Mouse (Mus musculus) heart, embryonic 16.5 days (tissue): ENCODE measurements around the gene Cemip. TPM values are rescaled to one million over a fixed set of nuclear protein-coding genes. Genes with fewer than 3 reads are reported as not detected.

Source experiments
- ATAC-seq: fragments of 200-750 bp; cut with Nextera tagmentation; replicated peaks from 2 replicates; pipeline ENCODE4 v1.8.0; 2017; ENCODE audit warnings: moderate number of reproducible peaks; ENCODE audit not compliant: insufficient read depth, low FRiP score; ENCODE audit errors: extremely low read depth
- H3K27ac ChIP-seq: fragments of 300-500 bp; sonication (generic); 2 replicates; pipeline ENCODE4 v1.5.1; 2014; ENCODE audit warnings: mild to moderate bottlenecking, low read length, control low read depth, moderate library complexity
- H3K27me3 ChIP-seq: fragments of 300-500 bp; sonication (generic); 2 replicates; pipeline ENCODE4 v1.6.1; 2014; ENCODE audit warnings: low read length, mixed read lengths; ENCODE audit not compliant: control insufficient read depth, insufficient read depth
- H3K36me3 ChIP-seq: fragments of 300-500 bp; sonication (generic); 2 replicates; pipeline ENCODE4 v1.6.1; 2014; ENCODE audit not compliant: control insufficient read depth, insufficient read depth
- H3K4me1 ChIP-seq: fragments of 300-500 bp; sonication (generic); 2 replicates; pipeline ENCODE4 v1.6.1; 2014; ENCODE audit warnings: low read length, mixed read lengths; ENCODE audit not compliant: control insufficient read depth, insufficient read depth
- H3K4me2 ChIP-seq: fragments of 300-500 bp; sonication (generic); 2 replicates; pipeline ENCODE4 v1.6.1; 2014; ENCODE audit warnings: low read depth, mild to moderate bottlenecking, control low read depth, low read length
- H3K4me3 ChIP-seq: fragments of 300-500 bp; sonication (generic); 2 replicates; pipeline ENCODE4 v1.5.1; 2014; ENCODE audit warnings: mild to moderate bottlenecking, control low read depth, low read length
- H3K9ac ChIP-seq: fragments of 300-500 bp; sonication (generic); 2 replicates; pipeline ENCODE4 v1.6.1; 2014; ENCODE audit warnings: low read length, control low read depth
- H3K9me3 ChIP-seq: fragments of 300-500 bp; sonication (generic); replicated peaks from 2 replicates; pipeline ENCODE4 v1.6.1; 2016; ENCODE audit warnings: low read length; ENCODE audit not compliant: control insufficient read depth
- WGBS: fragments of 180-500 bp; shearing (Covaris S2); extraction: QIAGEN DNeasy Blood & Tissue Kit; methylation state at CpG from one replicate; pipeline ENCODE4 v1.1.7; 2014; 5-methylcytosine and 5-hydroxymethylcytosine counted together
- polyA plus RNA-seq: library from polyadenylated mRNA; unstranded; fragments of >200 nt; fragmentation: Nextera tagmentation; extraction: Ambion mirVana; gene quantifications from 2 replicates; pipeline ENCODE4 v1.2.1, GENCODE M21; 2015

Gene Cemip
- polyA plus RNA-seq, 1 experiment from 2014 or later = 0.32 TPM

- no peak overlapping the region for H3K27ac ChIP-seq
- peaks cover 7% of the 10 kb centered on the region; the same call in 1 of the 2 replicates for H3K4me1 ChIP-seq
- H3K4me2 ChIP-seq = no peak overlapping the region
- WGBS = 65% methylated on average over 3 of the region's 3 CpGs
- no peak for ATAC-seq
- H3K4me3 ChIP-seq = no peak overlapping the region
- no peak overlapping the region for H3K9ac ChIP-seq
- peaks cover 5% of the 10 kb centered on the region; the same call in 1 of the 2 replicates for H3K36me3 ChIP-seq
- peaks cover 3% of the 10 kb centered on the region; the same call in 1 of the 2 replicates for H3K9me3 ChIP-seq
- H3K27me3 ChIP-seq = no peaks in the 10 kb centered on the region
These were observed 181.5 kb downstream of the Cemip start for GRCm38 (mm10) chr7:83904831-83905230.

GRCm38 (mm10) chr7:83902296-83903145 lies 183.8 kb downstream of the Cemip start:
- Histone ChIP-seq H3K9ac (no peak overlapping the region), H3K36me3 (peaks cover 23% of the 10 kb centered on the region), H3K27me3 (no peaks in the 10 kb centered on the region), H3K4me2 (no peak overlapping the region), H3K27ac (peak overlapping the region; percentile 47; the same call in 1 of the 2 replicates), H3K4me1 (peaks cover 7% of the 10 kb centered on the region; the same call in 1 of the 2 replicates), H3K4me3 (no peak overlapping the region), H3K9me3 (peaks cover 3% of the 10 kb centered on the region; the same call in 1 of the 2 replicates)
- 41% methylated on average over 5 of the region's 5 CpGs for WGBS
- ATAC-seq = no peak

GRCm38 (mm10) chr7:83901425-83901824 lies 184.9 kb downstream of the Cemip start:
- ATAC-seq = no peak
- H3K36me3 ChIP-seq = peaks cover 27% of the 10 kb centered on the region

GRCm38 (mm10) chr7:83900519-83900918 lies 185.8 kb downstream of the Cemip start:
- Histone ChIP-seq H3K4me2 (no peak overlapping the region), H3K4me1 (peaks cover 7% of the 10 kb centered on the region; the same call in 1 of the 2 replicates), H3K27me3 (no peaks in the 10 kb centered on the region), H3K4me3 (no peak overlapping the region), H3K9me3 (no peaks in the 10 kb centered on the region), H3K9ac (no peak overlapping the region), H3K36me3 (peaks cover 34% of the 10 kb centered on the region), H3K27ac (no peak overlapping the region)
- no peak for ATAC-seq
- WGBS = 72% methylated on average over 3 of the region's 3 CpGs

More at GRCm38 (mm10) chr7:83901425-83901824, 184.9 kb downstream of the Cemip start:
- H3K4me1 ChIP-seq = peaks cover 7% of the 10 kb centered on the region; the same call in 1 of the 2 replicates
- H3K27me3 ChIP-seq = no peaks in the 10 kb centered on the region
- peaks cover 3% of the 10 kb centered on the region; the same call in 1 of the 2 replicates for H3K9me3 ChIP-seq
- 67% methylated on average over 4 of the region's 4 CpGs for WGBS
- no peak overlapping the region for H3K4me3 ChIP-seq
- no peak overlapping the region for H3K27ac ChIP-seq
- no peak overlapping the region for H3K9ac ChIP-seq
- H3K4me2 ChIP-seq = no peak overlapping the region

GRCm38 (mm10) chr7:83898267-83898666 lies 188.0 kb downstream of the Cemip start:
- WGBS = 78% methylated on average over 11 of the region's 11 CpGs
- no peak overlapping the region for H3K4me3 ChIP-seq
- no peaks in the 10 kb centered on the region for H3K27me3 ChIP-seq
- H3K9me3 ChIP-seq = no peaks in the 10 kb centered on the region
- H3K4me2 ChIP-seq = no peak overlapping the region
- peaks cover 14% of the 10 kb centered on the region for H3K4me1 ChIP-seq
- H3K9ac ChIP-seq = no peak overlapping the region
- H3K27ac ChIP-seq = no peak overlapping the region
- H3K36me3 ChIP-seq = peaks cover 34% of the 10 kb centered on the region
- ATAC-seq = no peak

- no peaks in the 10 kb centered on the region for H3K27me3 ChIP-seq
- H3K27ac ChIP-seq = no peak overlapping the region
- no peak overlapping the region for H3K4me3 ChIP-seq
- peaks cover 11% of the 10 kb centered on the region for H3K4me1 ChIP-seq
- no peaks in the 10 kb centered on the region for H3K9me3 ChIP-seq
- H3K4me2 ChIP-seq = no peak overlapping the region
- no peak for ATAC-seq
- peaks cover 34% of the 10 kb centered on the region for H3K36me3 ChIP-seq
- 77% methylated on average over 5 of the region's 5 CpGs for WGBS
- H3K9ac ChIP-seq = no peak overlapping the region
These were observed 190.1 kb downstream of the Cemip start for GRCm38 (mm10) chr7:83896077-83896740.

- no peak overlapping the region for H3K4me2 ChIP-seq
These were observed 192.0 kb downstream of the Cemip start for GRCm38 (mm10) chr7:83894348-83894747.

GRCm38 (mm10) chr7:83892333-83892669 lies 194.0 kb downstream of the Cemip start:
- ATAC-seq = peak; percentile 23
- peak overlapping the region; percentile 86 for H3K4me3 ChIP-seq
- peak overlapping the region; percentile 91 for H3K27ac ChIP-seq
- H3K27me3 ChIP-seq = no peaks in the 10 kb centered on the region
- peak overlapping the region; percentile 88 for H3K9ac ChIP-seq
- peaks cover 11% of the 10 kb centered on the region for H3K4me1 ChIP-seq
- H3K4me2 ChIP-seq = peak overlapping the region; percentile 92
- H3K36me3 ChIP-seq = peaks cover 11% of the 10 kb centered on the region
- H3K9me3 ChIP-seq = no peaks in the 10 kb centered on the region
- 0% methylated on average over 21 of the region's 21 CpGs for WGBS

More at GRCm38 (mm10) chr7:83894348-83894747, 192.0 kb downstream of the Cemip start:
- no peak overlapping the region for H3K9ac ChIP-seq
- 98% methylated on average over 1 of the region's 1 CpGs for WGBS
- no peaks in the 10 kb centered on the region for H3K27me3 ChIP-seq
- H3K4me3 ChIP-seq = no peak overlapping the region
- peaks cover 28% of the 10 kb centered on the region for H3K36me3 ChIP-seq
- no peaks in the 10 kb centered on the region for H3K9me3 ChIP-seq
- ATAC-seq = no peak
- peaks cover 11% of the 10 kb centered on the region for H3K4me1 ChIP-seq
- no peak overlapping the region for H3K27ac ChIP-seq
